Mouse (Mus musculus): ENCODE results near the gene Agtrap.

GRCm38 (mm10) chr4:148122694-148123066, 34.8 kb upstream of the Agtrap start:
- no peak for TF ChIP-seq CTCF (IDR thresholded peaks at IDR 0.05; ENCODE audit: borderline replicate concordance, insufficient read depth, low read depth, low read length)
- TF ChIP-seq POLR2A (IDR thresholded peaks at IDR 0.05; ENCODE audit: borderline replicate concordance, insufficient read depth, low read length): no peak
